Mouse (Mus musculus) spleen, adult 18-20 months (tissue): ENCODE data around the gene Pigx.
A peak's percentile ranks its signal among the peaks of the same experiment; 100 is the strongest.
"Not testable (repeated sequence)": the region's sequence is repeated elsewhere in the genome, so short reads cannot be mapped to it uniquely, and the experiment has no call there.

Experiments
- DNase-seq, 2 experiments: peaks; one replicate each; pipeline ENCODE4 v3.0.0; 2022; ENCODE audit warnings: mixed read lengths in 2 of 2

Gene Pigx

GRCm38 (mm10) chr16:32108578-32108977 is 9.0 kb upstream of the Pigx start:
- DNase-seq = no peak

- no peak for DNase-seq
Measured at GRCm38 (mm10) chr16:32108170-32108569, 8.6 kb upstream of the Pigx start.

- DNase-seq = no peak
Measured at GRCm38 (mm10) chr16:32107342-32108045, 8.0 kb upstream of the Pigx start.

GRCm38 (mm10) chr16:32105698-32106097 is 6.2 kb upstream of the Pigx start:
- no peak for DNase-seq

- no peak for DNase-seq
Measured at GRCm38 (mm10) chr16:32102295-32102694, 2.8 kb upstream of the Pigx start.

GRCm38 (mm10) chr16:32098897-32099637 is 473 bp downstream of the Pigx start:
- DNase-seq = no peak

- not testable (repeated sequence) for DNase-seq
Measured at GRCm38 (mm10) chr16:32097757-32098156, 1.8 kb downstream of the Pigx start.

GRCm38 (mm10) chr16:32091466-32091865 is 8.1 kb downstream of the Pigx start:
- DNase-seq = no peak

- DNase-seq = peak; percentile 46 to 47
Measured at GRCm38 (mm10) chr16:32087629-32088443, 11.7 kb downstream of the Pigx start.

GRCm38 (mm10) chr16:32078991-32079511 is 20.5 kb downstream of the Pigx start, which contains the start of gene Pak2:
TSS of gene Pak2 (minus strand) at chr16:32079342.
- peak; percentile 83 to 90 for DNase-seq

GRCm38 (mm10) chr16:32078408-32078990 is 21.0 kb downstream of the Pigx start:
- no peak for DNase-seq

GRCm38 (mm10) chr16:32077648-32078407 is 21.7 kb downstream of the Pigx start:
- DNase-seq = no peak

GRCm38 (mm10) chr16:32076406-32076805 is 23.1 kb downstream of the Pigx start:
- no peak for DNase-seq

- DNase-seq = no peak
Measured at GRCm38 (mm10) chr16:32075762-32076161, 23.8 kb downstream of the Pigx start.

- not testable (repeated sequence) for DNase-seq
Measured at GRCm38 (mm10) chr16:32070070-32070469, 29.5 kb downstream of the Pigx start.

- DNase-seq = no peak
Measured at GRCm38 (mm10) chr16:32068389-32069300, 30.9 kb downstream of the Pigx start.

GRCm38 (mm10) chr16:32066899-32067298 is 32.6 kb downstream of the Pigx start:
- DNase-seq = no peak

GRCm38 (mm10) chr16:32063900-32064299 is 35.6 kb downstream of the Pigx start:
- DNase-seq = no peak

- DNase-seq = no peak
Measured at GRCm38 (mm10) chr16:32062226-32062625, 37.3 kb downstream of the Pigx start.

GRCm38 (mm10) chr16:32059840-32060523 is 39.6 kb downstream of the Pigx start:
- DNase-seq = no peak
